Mouse (Mus musculus): Measurements from ENCODE around the gene Olfr598. TPM values are rescaled to one million over a fixed set of nuclear protein-coding genes. Genes with fewer than 3 reads are reported as not detected.
"Not testable (repeated sequence)": the region's sequence is repeated elsewhere in the genome, so short reads cannot be mapped to it uniquely, and the experiment has no call there.

Gene Olfr598
- not detected in 2 replicates for polyA plus RNA-seq (2014; fragmentation: Nextera tagmentation; extraction: Ambion mirVana)

DNA sequence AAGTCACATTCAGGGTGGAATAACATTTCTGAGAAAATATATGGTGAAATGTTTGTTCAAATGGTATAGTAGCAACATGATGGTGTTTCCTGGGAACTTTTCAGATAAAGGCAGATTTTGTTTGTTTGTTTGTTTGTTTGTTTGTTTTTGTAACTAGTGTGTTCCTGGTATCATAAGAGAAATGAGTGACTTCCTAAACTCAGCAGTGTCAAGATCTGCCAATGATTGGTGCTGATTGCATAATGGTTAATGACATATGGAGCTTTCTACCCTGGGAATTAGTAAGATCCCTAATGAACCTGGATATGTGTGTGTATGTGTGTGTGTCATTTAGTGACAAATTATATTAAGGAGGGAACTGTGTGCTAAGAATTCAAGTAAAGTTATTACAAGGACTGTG is at the start of gene Olfr598:
Olfr598 (plus strand) TSS at position 301 of the 400 bp plus-strand sequence.
- Histone ChIP-seq H3K4me2 (ENCODE audit: low read length) (no peak within 1 kb of the TSS), H3K27me3 (ENCODE audit: control insufficient read depth, insufficient read depth, low read length) (no peaks in the 10 kb centered on the region), H3K4me3 (ENCODE audit: control insufficient read depth in 1 of 2, insufficient read depth in 1 of 2, low read depth in 1 of 2, low read length in 2 of 2) (no peak within 1 kb of the TSS), H3K4me1 (ENCODE audit: control insufficient read depth in 2 of 2, insufficient read depth in 2 of 2, low read length in 2 of 2) (no peaks in the 10 kb centered on the region), H3K36me3 (ENCODE audit: control insufficient read depth, insufficient read depth, low read length) (no peaks in the 10 kb centered on the region), H3K9me3 (ENCODE audit: control insufficient read depth, low read length) (no peaks in the 10 kb centered on the region), H3K9ac (ENCODE audit: low read length) (no peak within 1 kb of the TSS), H3K27ac (replicated peaks in 1 of 2; ENCODE audit: control insufficient read depth in 1 of 2, insufficient read depth in 1 of 2, low read depth in 2 of 2, low read length in 2 of 2) (no peak within 1 kb of the TSS)
- ATAC-seq (ENCODE audit: insufficient number of reproducible peaks, insufficient read depth, low FRiP score, low read depth): no peak

DNA sequence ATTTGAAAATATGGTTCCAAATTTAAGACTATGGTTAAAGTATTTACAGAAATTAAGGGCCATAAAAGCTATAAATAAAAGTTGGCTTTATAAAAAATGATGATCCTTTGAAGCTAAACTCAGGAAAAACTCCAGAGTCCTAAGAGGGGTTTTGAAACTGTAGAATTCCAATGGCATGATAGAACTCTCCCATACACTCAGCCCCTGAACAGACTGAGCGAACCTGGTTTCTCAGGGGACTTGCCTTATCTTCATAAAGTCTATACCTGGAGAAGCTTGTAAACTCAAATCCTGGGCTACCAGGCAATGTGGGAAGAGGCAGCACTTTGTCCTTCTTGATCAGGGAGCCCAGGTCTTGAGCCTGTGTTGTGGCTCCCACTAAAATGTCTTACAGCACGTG is 18.0 kb upstream of the Olfr598 start, which contains the start of gene Olfr596:
Olfr596 (plus strand) TSS at position 301 of the 400 bp plus-strand sequence.
- H3K9ac ChIP-seq (ENCODE audit: low read length); H3K4me1 ChIP-seq (ENCODE audit: control insufficient read depth in 2 of 2, insufficient read depth in 2 of 2, low read length in 2 of 2); H3K36me3 ChIP-seq (ENCODE audit: control insufficient read depth, insufficient read depth, low read length); H3K27me3 ChIP-seq (ENCODE audit: control insufficient read depth, insufficient read depth, low read length); H3K4me2 ChIP-seq (ENCODE audit: low read length); H3K9me3 ChIP-seq (ENCODE audit: control insufficient read depth, low read length); ATAC-seq (ENCODE audit: insufficient number of reproducible peaks, insufficient read depth, low FRiP score, low read depth); H3K27ac ChIP-seq (replicated peaks in 1 of 2; ENCODE audit: control insufficient read depth in 1 of 2, insufficient read depth in 1 of 2, low read depth in 2 of 2, low read length in 2 of 2); H3K4me3 ChIP-seq (ENCODE audit: control insufficient read depth in 1 of 2, insufficient read depth in 1 of 2, low read depth in 1 of 2, low read length in 2 of 2): not testable (repeated sequence)
- 87% methylated on average over 2 of the region's 2 CpGs for WGBS

DNA sequence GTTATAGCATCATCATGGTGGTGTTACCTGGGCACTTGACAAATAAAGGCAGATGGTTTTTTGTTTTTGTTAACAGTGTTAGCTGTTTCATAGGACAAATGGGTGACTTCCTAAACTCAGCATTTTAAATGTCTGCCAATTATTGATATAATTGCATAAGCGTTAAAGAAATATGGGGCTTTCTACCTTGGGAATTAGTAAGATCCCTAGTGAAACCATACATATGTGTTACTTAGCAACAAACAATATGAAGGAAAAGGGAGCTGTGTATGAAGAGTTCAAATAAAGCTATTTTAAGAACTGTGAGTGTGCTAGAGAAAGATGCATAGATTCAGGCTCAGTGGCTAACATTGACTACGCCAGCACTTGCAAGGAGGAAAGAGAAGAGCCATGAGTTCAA is 7.4 kb upstream of the Olfr598 start, which contains the start of gene Olfr597:
Olfr597 (plus strand) TSS at position 301 of the 400 bp plus-strand sequence.
- H3K9me3 ChIP-seq (ENCODE audit: control insufficient read depth, low read length); H3K4me3 ChIP-seq (ENCODE audit: control insufficient read depth in 1 of 2, insufficient read depth in 1 of 2, low read depth in 1 of 2, low read length in 2 of 2); H3K36me3 ChIP-seq (ENCODE audit: control insufficient read depth, insufficient read depth, low read length); H3K27me3 ChIP-seq (ENCODE audit: control insufficient read depth, insufficient read depth, low read length); H3K9ac ChIP-seq (ENCODE audit: low read length); H3K27ac ChIP-seq (replicated peaks in 1 of 2; ENCODE audit: control insufficient read depth in 1 of 2, insufficient read depth in 1 of 2, low read depth in 2 of 2, low read length in 2 of 2); ATAC-seq (ENCODE audit: insufficient number of reproducible peaks, insufficient read depth, low FRiP score, low read depth); H3K4me1 ChIP-seq (ENCODE audit: control insufficient read depth in 2 of 2, insufficient read depth in 2 of 2, low read length in 2 of 2); H3K4me2 ChIP-seq (ENCODE audit: low read length): not testable (repeated sequence)
- WGBS: 75% methylated on average over 2 of the region's 2 CpGs

DNA sequence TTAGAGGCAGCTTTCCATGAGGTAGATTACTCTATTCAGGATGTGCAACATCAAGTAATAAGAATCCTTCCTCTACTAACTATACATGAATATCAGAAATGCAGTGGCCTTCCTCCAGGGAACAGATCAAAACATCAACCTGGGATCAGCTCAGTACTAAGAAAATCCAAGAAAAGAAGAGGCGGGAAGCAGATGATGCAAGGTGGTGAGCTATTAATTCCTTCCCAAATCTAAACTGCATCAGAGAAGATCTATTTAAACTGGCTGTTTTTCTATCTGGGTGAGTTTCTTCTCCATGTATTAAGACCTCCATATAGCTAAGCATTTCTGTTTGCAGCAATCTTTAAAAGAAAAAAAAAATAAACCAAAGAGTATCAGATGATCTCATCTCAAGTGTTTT is 12.2 kb downstream of the Olfr598 start, which contains the start of gene Olfr599:
Olfr599 (plus strand) TSS at position 301 of the 400 bp plus-strand sequence.
- Histone ChIP-seq H3K27me3 (ENCODE audit: control insufficient read depth, insufficient read depth, low read length) (no peaks in the 10 kb centered on the region), H3K36me3 (ENCODE audit: control insufficient read depth, insufficient read depth, low read length) (no peaks in the 10 kb centered on the region), H3K9me3 (ENCODE audit: control insufficient read depth, low read length) (no peaks in the 10 kb centered on the region), H3K9ac (ENCODE audit: low read length) (no peak within 1 kb of the TSS), H3K4me1 (ENCODE audit: control insufficient read depth in 2 of 2, insufficient read depth in 2 of 2, low read length in 2 of 2) (no peaks in the 10 kb centered on the region), H3K4me2 (ENCODE audit: low read length) (no peak within 1 kb of the TSS), H3K27ac (replicated peaks in 1 of 2; ENCODE audit: control insufficient read depth in 1 of 2, insufficient read depth in 1 of 2, low read depth in 2 of 2, low read length in 2 of 2) (no peak within 1 kb of the TSS), H3K4me3 (ENCODE audit: control insufficient read depth in 1 of 2, insufficient read depth in 1 of 2, low read depth in 1 of 2, low read length in 2 of 2) (no peak within 1 kb of the TSS)
- WGBS: 73% methylated on average over 1 of the region's 1 CpGs
- ATAC-seq (ENCODE audit: insufficient number of reproducible peaks, insufficient read depth, low FRiP score, low read depth): no peak

GRCm38 (mm10) chr7:103349569-103349968 is 26.2 kb downstream of the Olfr598 start, which contains the start of gene Olfr600:
TSS of gene Olfr600 (minus strand) at chr7:103349669.
- H3K36me3 ChIP-seq (ENCODE audit: control insufficient read depth, insufficient read depth, low read length): no peaks in the 10 kb centered on the region
- no peak within 1 kb of the TSS for H3K4me2 ChIP-seq (ENCODE audit: low read length)
- ATAC-seq (ENCODE audit: insufficient number of reproducible peaks, insufficient read depth, low FRiP score, low read depth): no peak
- H3K9ac ChIP-seq (ENCODE audit: low read length): no peak within 1 kb of the TSS
- no peaks in the 10 kb centered on the region for H3K27me3 ChIP-seq (ENCODE audit: control insufficient read depth, insufficient read depth, low read length)
- H3K4me3 ChIP-seq (ENCODE audit: control insufficient read depth in 1 of 2, insufficient read depth in 1 of 2, low read depth in 1 of 2, low read length in 2 of 2): no peak within 1 kb of the TSS
- no peaks in the 10 kb centered on the region for H3K4me1 ChIP-seq (ENCODE audit: control insufficient read depth in 2 of 2, insufficient read depth in 2 of 2, low read length in 2 of 2)
- H3K27ac ChIP-seq (replicated peaks in 1 of 2; ENCODE audit: control insufficient read depth in 1 of 2, insufficient read depth in 1 of 2, low read depth in 2 of 2, low read length in 2 of 2): no peak within 1 kb of the TSS
- no peaks in the 10 kb centered on the region for H3K9me3 ChIP-seq (ENCODE audit: control insufficient read depth, low read length)

- no peak within 1 kb of the TSS for H3K4me3 ChIP-seq (ENCODE audit: control insufficient read depth in 1 of 2, insufficient read depth in 1 of 2, low read depth in 1 of 2, low read length in 2 of 2)
- no peaks in the 10 kb centered on the region for H3K27me3 ChIP-seq (ENCODE audit: control insufficient read depth, insufficient read depth, low read length)
- 80% methylated on average over 1 of the region's 1 CpGs for WGBS
- ATAC-seq (ENCODE audit: insufficient number of reproducible peaks, insufficient read depth, low FRiP score, low read depth): no peak
- H3K4me1 ChIP-seq (ENCODE audit: control insufficient read depth in 2 of 2, insufficient read depth in 2 of 2, low read length in 2 of 2): no peaks in the 10 kb centered on the region
- no peak within 1 kb of the TSS for H3K9ac ChIP-seq (ENCODE audit: low read length)
- no peaks in the 10 kb centered on the region for H3K9me3 ChIP-seq (ENCODE audit: control insufficient read depth, low read length)
- H3K36me3 ChIP-seq (ENCODE audit: control insufficient read depth, insufficient read depth, low read length): no peaks in the 10 kb centered on the region
- H3K4me2 ChIP-seq (ENCODE audit: low read length): no peak within 1 kb of the TSS
- H3K27ac ChIP-seq (replicated peaks in 1 of 2; ENCODE audit: control insufficient read depth in 1 of 2, insufficient read depth in 1 of 2, low read depth in 2 of 2, low read length in 2 of 2): no peak within 1 kb of the TSS
Measured at GRCm38 (mm10) chr7:103362555-103362954, 39.2 kb downstream of the Olfr598 start, which contains the start of gene Olfr601. TSS of gene Olfr601 (minus strand) at chr7:103362655.

Other genes with a start within 250 kb of the Olfr598 start
- not detected in 2 replicates for gene Olfr584, start 241.7 kb upstream of the Olfr598 start, polyA plus RNA-seq (2014; fragmentation: Nextera tagmentation; extraction: Ambion mirVana)
- gene Olfr585, start 225.8 kb upstream of the Olfr598 start, polyA plus RNA-seq (2014; fragmentation: Nextera tagmentation; extraction: Ambion mirVana): not detected in 2 replicates
- gene Olfr586, start 197.9 kb upstream of the Olfr598 start, polyA plus RNA-seq (2014; fragmentation: Nextera tagmentation; extraction: Ambion mirVana): not detected in 2 replicates
- gene Olfr588-ps1, start 182.7 kb upstream of the Olfr598 start, polyA plus RNA-seq (2014; fragmentation: Nextera tagmentation; extraction: Ambion mirVana): not detected in 2 replicates
- not detected in 2 replicates for gene Olfr589, start 167.2 kb upstream of the Olfr598 start, polyA plus RNA-seq (2014; fragmentation: Nextera tagmentation; extraction: Ambion mirVana)
- not detected in 2 replicates for gene Olfr591, start 145.2 kb upstream of the Olfr598 start, polyA plus RNA-seq (2014; fragmentation: Nextera tagmentation; extraction: Ambion mirVana)
- not detected in 2 replicates for gene Olfr592, start 138.8 kb upstream of the Olfr598 start, polyA plus RNA-seq (2014; fragmentation: Nextera tagmentation; extraction: Ambion mirVana)
- gene Olfr593, start 111.7 kb upstream of the Olfr598 start, polyA plus RNA-seq (2014; fragmentation: Nextera tagmentation; extraction: Ambion mirVana): not detected in 2 replicates
- not detected in 2 replicates for gene Olfr594, start 106.6 kb upstream of the Olfr598 start, polyA plus RNA-seq (2014; fragmentation: Nextera tagmentation; extraction: Ambion mirVana)
- not detected in 2 replicates for gene Usp17ld, start 71.1 kb upstream of the Olfr598 start, polyA plus RNA-seq (2014; fragmentation: Nextera tagmentation; extraction: Ambion mirVana)
- gene Olfr596, start 17.9 kb upstream of the Olfr598 start, polyA plus RNA-seq (2014; fragmentation: Nextera tagmentation; extraction: Ambion mirVana): not detected in 2 replicates
- not detected in 2 replicates for gene Olfr597, start 7.3 kb upstream of the Olfr598 start, polyA plus RNA-seq (2014; fragmentation: Nextera tagmentation; extraction: Ambion mirVana)
- gene Olfr599, start 12.3 kb downstream of the Olfr598 start, polyA plus RNA-seq (2014; fragmentation: Nextera tagmentation; extraction: Ambion mirVana): not detected in 2 replicates
- gene Olfr600, start 26.1 kb downstream of the Olfr598 start, polyA plus RNA-seq (2014; fragmentation: Nextera tagmentation; extraction: Ambion mirVana): not detected in 2 replicates
- gene Olfr601, start 39.1 kb downstream of the Olfr598 start, polyA plus RNA-seq (2014; fragmentation: Nextera tagmentation; extraction: Ambion mirVana): not detected in 2 replicates
- not detected in 2 replicates for gene Olfr603, start 62.6 kb downstream of the Olfr598 start, polyA plus RNA-seq (2014; fragmentation: Nextera tagmentation; extraction: Ambion mirVana)
- gene Usp17lc, start 91.5 kb downstream of the Olfr598 start, polyA plus RNA-seq (2014; fragmentation: Nextera tagmentation; extraction: Ambion mirVana): not detected in 2 replicates
- gene Olfr605, start 121.9 kb downstream of the Olfr598 start, polyA plus RNA-seq (2014; fragmentation: Nextera tagmentation; extraction: Ambion mirVana): not detected in 2 replicates
- not detected in 2 replicates for gene Olfr606, start 125.5 kb downstream of the Olfr598 start, polyA plus RNA-seq (2014; fragmentation: Nextera tagmentation; extraction: Ambion mirVana)
- gene Olfr607, start 140.6 kb downstream of the Olfr598 start, polyA plus RNA-seq (2014; fragmentation: Nextera tagmentation; extraction: Ambion mirVana): 0.30 and 0.38 TPM in 2 replicates
- gene Olfr608, start 146.3 kb downstream of the Olfr598 start, polyA plus RNA-seq (2014; fragmentation: Nextera tagmentation; extraction: Ambion mirVana): 0.40 and 0.62 TPM in 2 replicates
- not detected in 2 replicates for gene Olfr609, start 174.5 kb downstream of the Olfr598 start, polyA plus RNA-seq (2014; fragmentation: Nextera tagmentation; extraction: Ambion mirVana)
- not detected in 2 replicates for gene Olfr610, start 188.6 kb downstream of the Olfr598 start, polyA plus RNA-seq (2014; fragmentation: Nextera tagmentation; extraction: Ambion mirVana)
- not detected in 2 replicates for gene Olfr611, start 197.3 kb downstream of the Olfr598 start, polyA plus RNA-seq (2014; fragmentation: Nextera tagmentation; extraction: Ambion mirVana)
- not detected in 2 replicates for gene Olfr612, start 219.1 kb downstream of the Olfr598 start, polyA plus RNA-seq (2014; fragmentation: Nextera tagmentation; extraction: Ambion mirVana)
- gene Olfr613, start 224.5 kb downstream of the Olfr598 start, polyA plus RNA-seq (2014; fragmentation: Nextera tagmentation; extraction: Ambion mirVana): not detected in 2 replicates
- gene Olfr615, start 232.5 kb downstream of the Olfr598 start, polyA plus RNA-seq (2014; fragmentation: Nextera tagmentation; extraction: Ambion mirVana): not detected in 2 replicates
- gene Olfr616, start 245.6 kb downstream of the Olfr598 start, polyA plus RNA-seq (2014; fragmentation: Nextera tagmentation; extraction: Ambion mirVana): not detected in 2 replicates
- not detected in 2 replicates for gene Olfr617, start 249.5 kb downstream of the Olfr598 start, polyA plus RNA-seq (2014; fragmentation: Nextera tagmentation; extraction: Ambion mirVana)

Measured in heart, embryonic 14.5 days (tissue).